Mouse (Mus musculus) spleen, adult 2 months (tissue): ENCODE data around the gene Ehbp1l1. TPM values are rescaled to one million over a fixed set of nuclear protein-coding genes. Genes with fewer than 3 reads are reported as not detected.
"Not testable (repeated sequence)": the region's sequence is repeated elsewhere in the genome, so short reads cannot be mapped to it uniquely, and the experiment has no call there.

ENCODE experiments used
- DNase-seq, 2 experiments: peaks; one replicate each; pipeline versions ENCODE4 v3.0.0 to v3.0.0-alpha.2; 2012 to 2021; ENCODE audit warnings: low spot score in 2 of 2, low read depth in 1 of 2
- H3K27ac ChIP-seq: fragments of 200-500 bp; 2 replicates; pipeline ENCODE4 v1.5.1; 2012; ENCODE audit warnings: low read length, inconsistent platforms; ENCODE audit not compliant: insufficient read depth
- H3K27me3 ChIP-seq: fragments of 200-500 bp; 2 replicates; pipeline ENCODE4 v1.6.1; 2012; ENCODE audit warnings: mild to moderate bottlenecking, moderate library complexity, low read length, inconsistent platforms; ENCODE audit not compliant: control insufficient read depth, insufficient read depth
- H3K36me3 ChIP-seq: fragments of 200-500 bp; 2 replicates; pipeline ENCODE4 v1.6.1; 2012; ENCODE audit warnings: mild to moderate bottlenecking, low read length, inconsistent platforms; ENCODE audit not compliant: control insufficient read depth, insufficient read depth
- H3K4me1 ChIP-seq: fragments of 200-500 bp; 2 replicates; pipeline ENCODE4 v1.6.1; 2011; ENCODE audit warnings: inconsistent platforms; ENCODE audit not compliant: control insufficient read depth, insufficient read depth, insufficient read length
- H3K4me3 ChIP-seq: fragments of 200-500 bp; 2 replicates; pipeline ENCODE4 v1.5.1; 2011; ENCODE audit warnings: mild to moderate bottlenecking, inconsistent platforms; ENCODE audit not compliant: insufficient read depth, insufficient read length; ENCODE audit errors: extremely low read depth
- CTCF ChIP-seq: fragments of 200-500 bp; IDR thresholded peaks from 2 replicates; pipeline ENCODE4 v1.5.1; 2011; ENCODE audit warnings: mild to moderate bottlenecking, inconsistent platforms; ENCODE audit not compliant: insufficient read depth, insufficient read length, insufficient replicate concordance; ENCODE audit errors: extremely low read depth
- POLR2A ChIP-seq: fragments of 200-500 bp; IDR thresholded peaks from 2 replicates; pipeline ENCODE4 v1.6.1; 2011; ENCODE audit warnings: low read depth, low read length, inconsistent platforms
- WGBS: fragments of 180-500 bp; shearing (Covaris S2); methylation state at CpG from one replicate; pipeline ENCODE4 v1.1.7; 2018; 5-methylcytosine and 5-hydroxymethylcytosine counted together
- polyA plus RNA-seq: library from polyadenylated mRNA; depleted of rRNA; stranded (reverse); fragments of >200 nt; gene quantifications from 2 replicates; pipeline ENCODE4 v1.2.3, GENCODE M21; 2012

Ehbp1l1 gene
- polyA plus RNA-seq, 1 experiment: 94.6 TPM

- WGBS: 1% methylated on average over 69 of the region's 69 CpGs
- peaks cover 44% of the 10 kb centered on the region for H3K36me3 ChIP-seq
Measured at GRCm38 (mm10) chr19:5688200-5689087, 37.7 kb downstream of the Ehbp1l1 start, which contains the start of the genes Map3k11 and Pcnx3. Gene Map3k11, plus strand, starts transcription at chr19:5688742. Gene Pcnx3, minus strand, starts transcription at chr19:5688908.

DNA sequence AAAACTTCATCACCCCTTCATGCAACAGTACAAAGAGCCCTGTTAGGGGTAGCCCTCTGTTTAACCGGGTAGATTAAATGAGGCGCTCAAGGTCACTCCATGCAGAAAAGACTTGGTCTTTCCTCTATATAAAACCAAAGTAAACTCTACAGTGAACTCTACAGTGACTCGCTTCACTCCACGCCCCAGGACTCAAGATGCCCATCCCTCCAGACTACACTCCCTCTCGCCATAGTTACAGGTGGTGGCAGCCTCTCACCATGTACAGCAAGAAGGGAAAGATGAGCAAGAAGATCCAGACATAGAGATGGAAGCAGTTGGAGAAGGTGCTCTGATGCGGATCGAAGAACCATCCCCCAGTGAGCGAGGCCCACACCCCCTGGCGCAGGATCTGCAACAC lies 38.4 kb downstream of the Ehbp1l1 start:
- WGBS: 34% methylated on average over 9 of the region's 9 CpGs
- no peak for DNase-seq
- TF ChIP-seq CTCF: no peak
- Histone ChIP-seq H3K36me3 (peaks cover 45% of the 10 kb centered on the region), H3K27me3 (no peaks in the 10 kb centered on the region), H3K4me3 (peak overlapping the region; percentile 90; the same call in 1 of the 2 replicates), H3K27ac (peak overlapping the region; percentile 95), H3K4me1 (peaks cover 26% of the 10 kb centered on the region)

More at GRCm38 (mm10) chr19:5688200-5689087, 37.7 kb downstream of the Ehbp1l1 start, which contains the start of the genes Map3k11 and Pcnx3:
- DNase-seq: peak; percentile 96
- Histone ChIP-seq H3K4me1 (peaks cover 26% of the 10 kb centered on the region), H3K27me3 (no peaks in the 10 kb centered on the region), H3K4me3 (peak within 1 kb of the TSS; percentile 90), H3K27ac (peak within 1 kb of the TSS; percentile 95)
- TF ChIP-seq CTCF: no peak
- TF ChIP-seq POLR2A: no peak; the same call in 1 of the 2 replicates

DNA sequence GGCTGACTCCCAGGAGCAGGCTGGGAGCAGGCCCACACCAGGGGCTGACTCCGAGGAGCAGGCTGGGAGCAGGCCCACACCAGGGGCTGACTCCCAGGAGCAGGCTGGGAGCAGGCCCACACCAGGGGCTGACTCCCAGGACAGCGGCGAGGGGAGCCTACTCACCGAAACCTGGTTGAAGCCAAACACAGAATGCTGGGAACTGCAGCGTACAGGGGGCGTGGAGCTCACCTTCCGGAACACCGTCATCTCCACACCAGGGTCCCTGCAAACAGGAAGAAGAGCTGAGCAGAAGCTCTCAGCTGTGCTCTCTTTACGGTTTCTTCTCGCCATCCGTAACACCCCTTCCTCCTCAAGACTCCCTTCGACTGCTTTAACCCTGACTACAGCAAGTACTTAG lies 39.2 kb downstream of the Ehbp1l1 start:
- 94% methylated on average over 12 of the region's 12 CpGs for WGBS
- not testable (repeated sequence) for H3K27ac ChIP-seq, H3K27me3 ChIP-seq, DNase-seq, H3K4me3 ChIP-seq
- peaks cover 49% of the 10 kb centered on the region for H3K36me3 ChIP-seq
- peaks cover 24% of the 10 kb centered on the region for H3K4me1 ChIP-seq

GRCm38 (mm10) chr19:5686437-5686836 lies 39.7 kb downstream of the Ehbp1l1 start:
- no peak overlapping the region for H3K4me3 ChIP-seq
- H3K27ac ChIP-seq: no peak overlapping the region
- no peak for DNase-seq
- peaks cover 50% of the 10 kb centered on the region for H3K36me3 ChIP-seq
- peaks cover 20% of the 10 kb centered on the region for H3K4me1 ChIP-seq
- WGBS: 94% methylated on average over 13 of the region's 13 CpGs
- no peaks in the 10 kb centered on the region for H3K27me3 ChIP-seq
- TF ChIP-seq POLR2A: no peak
- TF ChIP-seq CTCF: no peak

DNA sequence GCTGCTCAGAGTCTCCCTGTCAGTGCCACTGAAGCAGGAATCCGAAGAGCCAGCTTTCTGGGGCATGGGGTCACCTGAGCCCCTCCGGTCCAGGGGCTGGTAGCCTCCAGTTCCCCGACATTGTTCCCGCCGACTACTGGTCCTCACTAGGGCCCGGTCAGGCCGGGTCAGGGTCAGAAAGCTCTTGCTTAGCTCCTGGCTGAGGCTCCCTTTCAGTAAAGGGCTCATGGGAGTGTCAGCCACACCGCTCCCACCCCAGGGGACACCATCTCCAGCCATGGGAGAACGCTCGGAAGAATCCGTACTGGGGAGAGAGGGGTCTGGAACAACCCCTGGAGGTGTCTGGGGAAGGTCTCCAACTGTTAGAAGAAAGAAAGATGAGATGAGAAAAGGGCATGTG lies 40.3 kb downstream of the Ehbp1l1 start:
- H3K36me3 ChIP-seq: peaks cover 50% of the 10 kb centered on the region
- H3K27ac ChIP-seq: no peak overlapping the region
- 96% methylated on average over 11 of the region's 11 CpGs for WGBS

GRCm38 (mm10) chr19:5685431-5685830 lies 40.7 kb downstream of the Ehbp1l1 start:
- no peak for DNase-seq
- H3K4me1 ChIP-seq: peaks cover 11% of the 10 kb centered on the region
- 96% methylated on average over 19 of the region's 19 CpGs for WGBS
- no peaks in the 10 kb centered on the region for H3K27me3 ChIP-seq
- TF ChIP-seq CTCF (no peak), POLR2A (no peak)
- H3K36me3 ChIP-seq: peaks cover 51% of the 10 kb centered on the region
- H3K27ac ChIP-seq: no peak overlapping the region
- no peak overlapping the region for H3K4me3 ChIP-seq

More for the DNA sequence above, 40.3 kb downstream of the Ehbp1l1 start:
- no peak for DNase-seq
- H3K4me1 ChIP-seq: peaks cover 16% of the 10 kb centered on the region
- H3K27me3 ChIP-seq: no peaks in the 10 kb centered on the region
- TF ChIP-seq CTCF (no peak), POLR2A (no peak)
- H3K4me3 ChIP-seq: no peak overlapping the region

- H3K27ac ChIP-seq: no peak overlapping the region
- WGBS: 94% methylated on average over 13 of the region's 13 CpGs
- H3K4me3 ChIP-seq: no peak overlapping the region
- TF ChIP-seq CTCF: no peak
- TF ChIP-seq POLR2A: no peak
- DNase-seq: no peak
- H3K36me3 ChIP-seq: peaks cover 55% of the 10 kb centered on the region
- H3K27me3 ChIP-seq: no peaks in the 10 kb centered on the region
- H3K4me1 ChIP-seq: peaks cover 10% of the 10 kb centered on the region
Measured at GRCm38 (mm10) chr19:5684985-5685384, 41.1 kb downstream of the Ehbp1l1 start.
